In genomic region chr8:71462191-71462590, GRCm38 (mm10) we compare ENCODE assay signal across 9 mouse cellular contexts. TPM values are rescaled to one million over a fixed set of nuclear protein-coding genes. Genes with fewer than 3 reads are reported as not detected.
A peak's percentile ranks its signal among the peaks of the same experiment; 100 is the strongest.
DNase-seq lines count a peak whose midpoint lies in the region; ATAC-seq lines count a peak whose summit lies in the region.
"Had no signal": no experiment of that assay in that cellular context is flagged by ENCODE, and none has a peak within 500 bp of the region (broad histone marks: within the 10 kb centered on the region; RNA-seq: fewer than 3 reads in every experiment).

No protein-coding gene starts in this region.

- peak overlapping the region; percentile 95 for H3K4me2 ChIP-seq in heart, embryonic 13.5 days
- H3K4me2 ChIP-seq in forebrain, embryonic 15.5 days (replicated peaks), result peak overlapping the region; percentile 80
- peak overlapping the region; percentile 97 for H3K4me2 ChIP-seq in liver, embryonic 15.5 days

- WGBS in heart, embryonic 13.5 days, result 66% methylated on average over 4 of the region's 4 CpGs
- WGBS in forebrain, embryonic 15.5 days, result 72% methylated on average over 4 of the region's 4 CpGs
- WGBS in liver, embryonic 15.5 days (ENCODE audit: insufficient replicate concordance), result 72% methylated on average over 4 of the region's 4 CpGs

- no peaks in the 10 kb centered on the region for H3K9me3 ChIP-seq in heart, embryonic 13.5 days
- H3K9me3 ChIP-seq in forebrain, embryonic 15.5 days, result no peaks in the 10 kb centered on the region
- H3K9me3 ChIP-seq in liver, embryonic 15.5 days (replicated peaks), result no peaks in the 10 kb centered on the region

- DNase-seq in heart, postnatal 36 days, result no peak
- no peak for DNase-seq in ovary, adult 18-20 months (ENCODE audit: low spot score)
- DNase-seq in frontal cortex, postnatal 36 days (ENCODE audit: low spot score in 2 of 2), result no peak
- no peak for DNase-seq in lung, postnatal 25 days (ENCODE audit: low spot score)

- intact Hi-C loops in heart, postnatal 36 days (cut with DNase I), result loop anchor here (2.0 to 5.0 kb wide), 2 partner anchors 19 to 95 kb away; partner anchors contain the start of gene Use1

- peak overlapping the region; percentile 69 for H3K4me3 ChIP-seq in heart, embryonic 13.5 days
- peak overlapping the region; percentile 79; the same call in 1 of the 2 replicates for H3K4me3 ChIP-seq in brown adipose tissue, adult 24 weeks (ENCODE audit: insufficient read depth, low read depth, low read length)
- H3K4me3 ChIP-seq in forebrain, embryonic 15.5 days, result peak overlapping the region; percentile 80
- H3K4me3 ChIP-seq in liver, embryonic 15.5 days (replicated peaks), result peak overlapping the region; percentile 80; the same call in 1 of the 2 replicates

- no peak overlapping the region for H3K27ac ChIP-seq in heart, embryonic 13.5 days (replicated peaks)
- no peak overlapping the region for H3K27ac ChIP-seq in brown adipose tissue, adult 24 weeks (replicated peaks; ENCODE audit: low read depth, low read length)
- H3K27ac ChIP-seq in forebrain, embryonic 15.5 days (replicated peaks), result no peak overlapping the region
- no peak overlapping the region for H3K27ac ChIP-seq in liver, embryonic 15.5 days (replicated peaks)

- H3K4me1 ChIP-seq in heart, embryonic 13.5 days, result peaks cover 36% of the 10 kb centered on the region
- H3K4me1 ChIP-seq in brown adipose tissue, adult 24 weeks (ENCODE audit: control insufficient read depth, insufficient read depth, insufficient read length, low read length), result peaks cover under 1% of the 10 kb centered on the region; the same call in 1 of the 2 replicates
- H3K4me1 ChIP-seq in forebrain, embryonic 15.5 days, result peaks cover 54% of the 10 kb centered on the region
- H3K4me1 ChIP-seq in liver, embryonic 15.5 days (replicated peaks), result peaks cover 38% of the 10 kb centered on the region

- peaks cover 57% of the 10 kb centered on the region for H3K36me3 ChIP-seq in heart, embryonic 13.5 days
- peaks cover 28% of the 10 kb centered on the region for H3K36me3 ChIP-seq in forebrain, embryonic 15.5 days
- peaks cover 18% of the 10 kb centered on the region; the same call in 1 of the 2 replicates for H3K36me3 ChIP-seq in liver, embryonic 15.5 days (replicated peaks)

- peaks cover 17% of the 10 kb centered on the region for H3K27me3 ChIP-seq in heart, embryonic 13.5 days (replicated peaks)
- H3K27me3 ChIP-seq in forebrain, embryonic 15.5 days, result no peaks in the 10 kb centered on the region
- H3K27me3 ChIP-seq in liver, embryonic 15.5 days, result no peaks in the 10 kb centered on the region; the same call in 1 of the 2 replicates
- H3K27me3 ChIP-seq: CH12.LX had no signal

- ATAC-seq in heart, embryonic 13.5 days (ENCODE audit: extremely low read depth, insufficient number of reproducible peaks, low FRiP score, low TSS enrichment), result no peak
- no peak for ATAC-seq in forebrain, embryonic 15.5 days (replicated peaks)
- no peak for ATAC-seq in liver, embryonic 15.5 days (ENCODE audit: insufficient read depth)

- H3K9ac ChIP-seq in heart, embryonic 13.5 days, result peak overlapping the region; percentile 86
- H3K9ac ChIP-seq in forebrain, embryonic 15.5 days (replicated peaks), result peak overlapping the region; percentile 86
- H3K9ac ChIP-seq in liver, embryonic 15.5 days, result no peak overlapping the region

RNA-seq across cellular contexts. Expression of gene Abhd8, which starts 1.3 kb away (rescaled TPM):
- 33.0 and 35.5 TPM in 2 replicates for polyA plus RNA-seq in heart, embryonic 13.5 days (2015; fragmentation: Nextera tagmentation; extraction: Ambion mirVana)
- total RNA-seq in heart, postnatal 36 days (2021), result 10 to 100 TPM; 26.2 to 29.9 TPM
- polyA plus RNA-seq in brown adipose tissue, adult 24 weeks (2012; ENCODE audit: insufficient read depth, insufficient read length, missing spikeins), result 2.2 and 2.6 TPM in 2 replicates
- 139 and 140 TPM in 2 replicates for polyA plus RNA-seq in forebrain, embryonic 15.5 days (2015; fragmentation: Nextera tagmentation; extraction: Ambion mirVana)
- polyA plus RNA-seq in liver, embryonic 15.5 days (2015; fragmentation: Nextera tagmentation; extraction: Ambion mirVana), result 9.1 and 9.2 TPM in 2 replicates

RNA-seq across cellular contexts. Expression of gene Mrpl34, which starts 2.6 kb away (rescaled TPM):
- 165 and 186 TPM in 2 replicates for polyA plus RNA-seq in heart, embryonic 13.5 days (2015; fragmentation: Nextera tagmentation; extraction: Ambion mirVana)
- 100 to 1,000 TPM; 117 to 129 TPM for total RNA-seq in heart, postnatal 36 days (2021)
- polyA plus RNA-seq in brown adipose tissue, adult 24 weeks (2012; ENCODE audit: insufficient read depth, insufficient read length, missing spikeins), result 313 and 378 TPM in 2 replicates
- 189 and 199 TPM in 2 replicates for polyA plus RNA-seq in forebrain, embryonic 15.5 days (2015; fragmentation: Nextera tagmentation; extraction: Ambion mirVana)
- polyA plus RNA-seq in liver, embryonic 15.5 days (2015; fragmentation: Nextera tagmentation; extraction: Ambion mirVana), result 81.2 and 96.6 TPM in 2 replicates

RNA-seq across cellular contexts. Expression of gene Dda1, which starts 6.8 kb away (rescaled TPM):
- 75.6 and 87.1 TPM in 2 replicates for polyA plus RNA-seq in heart, embryonic 13.5 days (2015; fragmentation: Nextera tagmentation; extraction: Ambion mirVana)
- 10 to 100 TPM; 32.1 to 32.3 TPM for total RNA-seq in heart, postnatal 36 days (2021)
- polyA plus RNA-seq in brown adipose tissue, adult 24 weeks (2012; ENCODE audit: insufficient read depth, insufficient read length, missing spikeins), result 23.6 and 34.4 TPM in 2 replicates
- polyA plus RNA-seq in forebrain, embryonic 15.5 days (2015; fragmentation: Nextera tagmentation; extraction: Ambion mirVana), result 222 and 240 TPM in 2 replicates
- polyA plus RNA-seq in liver, embryonic 15.5 days (2015; fragmentation: Nextera tagmentation; extraction: Ambion mirVana), result 38.3 and 42.6 TPM in 2 replicates

RNA-seq across cellular contexts. Expression of gene Ano8, which starts 23.6 kb away (rescaled TPM):
- polyA plus RNA-seq in heart, embryonic 13.5 days (2015; fragmentation: Nextera tagmentation; extraction: Ambion mirVana), result 0.63 and 0.78 TPM in 2 replicates
- 10 to 100 TPM; 18.1 to 18.6 TPM for total RNA-seq in heart, postnatal 36 days (2021)
- polyA plus RNA-seq in brown adipose tissue, adult 24 weeks (2012; ENCODE audit: insufficient read depth, insufficient read length, missing spikeins), result 7.3 and 9.3 TPM in 2 replicates
- polyA plus RNA-seq in forebrain, embryonic 15.5 days (2015; fragmentation: Nextera tagmentation; extraction: Ambion mirVana), result 9.4 and 9.8 TPM in 2 replicates
- polyA plus RNA-seq in liver, embryonic 15.5 days (2015; fragmentation: Nextera tagmentation; extraction: Ambion mirVana), result 0.15 and 0.20 TPM in 2 replicates

RNA-seq across cellular contexts. Expression of gene Gtpbp3, which starts 25.7 kb away (rescaled TPM):
- polyA plus RNA-seq in heart, embryonic 13.5 days (2015; fragmentation: Nextera tagmentation; extraction: Ambion mirVana), result 11.6 and 12.6 TPM in 2 replicates
- 10 to 100 TPM; 15.8 to 20.2 TPM for total RNA-seq in heart, postnatal 36 days (2021)
- polyA plus RNA-seq in brown adipose tissue, adult 24 weeks (2012; ENCODE audit: insufficient read depth, insufficient read length, missing spikeins), result 6.7 and 9.1 TPM in 2 replicates
- polyA plus RNA-seq in forebrain, embryonic 15.5 days (2015; fragmentation: Nextera tagmentation; extraction: Ambion mirVana), result 12.2 and 13.7 TPM in 2 replicates
- polyA plus RNA-seq in liver, embryonic 15.5 days (2015; fragmentation: Nextera tagmentation; extraction: Ambion mirVana), result 4.2 and 5.1 TPM in 2 replicates
